Mouse (Mus musculus) megakaryocyte-erythroid progenitor cell, adult 5-6 weeks (primary cell): ENCODE results near the gene Alox12e. TPM values are rescaled to one million over a fixed set of nuclear protein-coding genes. Genes with fewer than 3 reads are reported as not detected.

Experiments
- ATAC-seq: replicated peaks from 2 replicates; pipeline ENCODE4 v1.8.0; 2016; ENCODE audit warnings: mild to moderate bottlenecking, inconsistent platforms; ENCODE audit not compliant: severe bottlenecking, poor library complexity, low FRiP score, low TSS enrichment
- total RNA-seq, 2 experiments: library from RNA; stranded (forward) in 1 of 2; stranded (reverse) in 1 of 2; fragments of 200-1000, 215-1000 nt in 1 of 2; fragments of >200 nt in 1 of 2; fragmentation: Nextera tagmentation in 1 of 2; gene quantifications; 2 replicates each; pipeline ENCODE4 v1.2.3; 2014 to 2017

Alox12e gene
- total RNA-seq, 2 experiments from 2014 or later: not detected

GRCm38 (mm10) chr11:70289236-70289635 lies 33.2 kb downstream of the Alox12e start:
- ATAC-seq: no peak

GRCm38 (mm10) chr11:70288102-70288501 lies 34.3 kb downstream of the Alox12e start:
- ATAC-seq: no peak

- no peak for ATAC-seq
These were observed 36.7 kb downstream of the Alox12e start for GRCm38 (mm10) chr11:70285686-70286085.

- no peak for ATAC-seq
These were observed 37.7 kb downstream of the Alox12e start for GRCm38 (mm10) chr11:70284757-70285156.

- no peak for ATAC-seq
These were observed 38.8 kb downstream of the Alox12e start for GRCm38 (mm10) chr11:70283666-70284065.

- ATAC-seq: no peak
These were observed 42.0 kb downstream of the Alox12e start for GRCm38 (mm10) chr11:70280441-70280840.

GRCm38 (mm10) chr11:70278961-70279360 lies 43.5 kb downstream of the Alox12e start:
- ATAC-seq: no peak

- no peak for ATAC-seq
These were observed 50.8 kb downstream of the Alox12e start for GRCm38 (mm10) chr11:70271641-70272040.

GRCm38 (mm10) chr11:70266405-70266804 lies 56.0 kb downstream of the Alox12e start:
- no peak for ATAC-seq

- no peak for ATAC-seq
These were observed 56.6 kb downstream of the Alox12e start for GRCm38 (mm10) chr11:70265819-70266218.

Other genes starting within 250 kb of the Alox12e start
- not detected in 2 replicates for gene Asgr2, start 230.0 kb downstream of the Alox12e start, total RNA-seq (2014; fragmentation: Nextera tagmentation)
- gene Asgr2, start 230.0 kb downstream of the Alox12e start, total RNA-seq (2017): not detected in 2 replicates
- not detected in 2 replicates for gene Mgl2, start 192.3 kb downstream of the Alox12e start, total RNA-seq (2014; fragmentation: Nextera tagmentation)
- not detected in 2 replicates for gene Mgl2, start 192.3 kb downstream of the Alox12e start, total RNA-seq (2017)
- not detected in 2 replicates for gene Clec10a, start 166.4 kb downstream of the Alox12e start, total RNA-seq (2014; fragmentation: Nextera tagmentation)
- 0.75 TPM in 1 of 2 replicates, not detected in the other for gene Clec10a, start 166.4 kb downstream of the Alox12e start, total RNA-seq (2017)
- gene Slc16a11, start 109.9 kb downstream of the Alox12e start, total RNA-seq (2014; fragmentation: Nextera tagmentation): not detected in 2 replicates
- gene Slc16a11, start 109.9 kb downstream of the Alox12e start, total RNA-seq (2017): not detected in 2 replicates
- gene Slc16a13, start 101.6 kb downstream of the Alox12e start, total RNA-seq (2014; fragmentation: Nextera tagmentation): 2.4 and 3.1 TPM in 2 replicates
- 0.19 and 4.7 TPM in 2 replicates for gene Slc16a13, start 101.6 kb downstream of the Alox12e start, total RNA-seq (2017)
- gene Bcl6b, start 92.8 kb downstream of the Alox12e start, total RNA-seq (2014; fragmentation: Nextera tagmentation): 0.28 and 0.62 TPM in 2 replicates
- gene Bcl6b, start 92.8 kb downstream of the Alox12e start, total RNA-seq (2017): not detected in 2 replicates
- gene 0610010K14Rik, start 84.7 kb downstream of the Alox12e start, total RNA-seq (2014; fragmentation: Nextera tagmentation): 71.3 and 71.6 TPM in 2 replicates
- gene 0610010K14Rik, start 84.7 kb downstream of the Alox12e start, total RNA-seq (2017): 17.9 and 45.7 TPM in 2 replicates
- 5.4 and 9.6 TPM in 2 replicates for gene Gm21988, start 82.8 kb downstream of the Alox12e start, total RNA-seq (2014; fragmentation: Nextera tagmentation)
- 0.33 and 0.91 TPM in 2 replicates for gene Gm21988, start 82.8 kb downstream of the Alox12e start, total RNA-seq (2017)
- gene Rnasek, start 82.8 kb downstream of the Alox12e start, total RNA-seq (2014; fragmentation: Nextera tagmentation): 109 and 125 TPM in 2 replicates
- 19.7 and 27.5 TPM in 2 replicates for gene Rnasek, start 82.8 kb downstream of the Alox12e start, total RNA-seq (2017)
- 0.48 TPM in 1 of 2 replicates, not detected in the other for gene Alox12, start 67.3 kb downstream of the Alox12e start, total RNA-seq (2014; fragmentation: Nextera tagmentation)
- 0.11 and 0.42 TPM in 2 replicates for gene Alox12, start 67.3 kb downstream of the Alox12e start, total RNA-seq (2017)
- gene Alox15, start 29.4 kb upstream of the Alox12e start, total RNA-seq (2014; fragmentation: Nextera tagmentation): not detected in 2 replicates
- not detected in 2 replicates for gene Alox15, start 29.4 kb upstream of the Alox12e start, total RNA-seq (2017)
- gene Pelp1, start 87.4 kb upstream of the Alox12e start, total RNA-seq (2014; fragmentation: Nextera tagmentation): 44.4 and 55.9 TPM in 2 replicates
- gene Pelp1, start 87.4 kb upstream of the Alox12e start, total RNA-seq (2017): 10.0 and 12.9 TPM in 2 replicates
- 41.8 and 43.2 TPM in 2 replicates for gene Arrb2, start 110.0 kb upstream of the Alox12e start, total RNA-seq (2014; fragmentation: Nextera tagmentation)
- gene Arrb2, start 110.0 kb upstream of the Alox12e start, total RNA-seq (2017): 21.7 and 32.6 TPM in 2 replicates
- gene Med11, start 129.3 kb upstream of the Alox12e start, total RNA-seq (2014; fragmentation: Nextera tagmentation): 25.5 and 34.8 TPM in 2 replicates
- 38.6 and 46.5 TPM in 2 replicates for gene Med11, start 129.3 kb upstream of the Alox12e start, total RNA-seq (2017)
- gene Zmynd15, start 136.8 kb upstream of the Alox12e start, total RNA-seq (2014; fragmentation: Nextera tagmentation): 0.30 and 0.94 TPM in 2 replicates
- not detected in 2 replicates for gene Zmynd15, start 136.8 kb upstream of the Alox12e start, total RNA-seq (2017)
- 0.99 TPM in 1 of 2 replicates, not detected in the other for gene Cxcl16, start 137.4 kb upstream of the Alox12e start, total RNA-seq (2014; fragmentation: Nextera tagmentation)
- gene Cxcl16, start 137.4 kb upstream of the Alox12e start, total RNA-seq (2017): 0.08 TPM in 1 of 2 replicates, not detected in the other
- not detected in 2 replicates for gene Tm4sf5, start 182.6 kb upstream of the Alox12e start, total RNA-seq (2014; fragmentation: Nextera tagmentation)
- not detected in 2 replicates for gene Tm4sf5, start 182.6 kb upstream of the Alox12e start, total RNA-seq (2017)
- not detected in 2 replicates for gene Vmo1, start 192.0 kb upstream of the Alox12e start, total RNA-seq (2014; fragmentation: Nextera tagmentation)
- gene Vmo1, start 192.0 kb upstream of the Alox12e start, total RNA-seq (2017): not detected in 2 replicates
- gene Gltpd2, start 196.6 kb upstream of the Alox12e start, total RNA-seq (2014; fragmentation: Nextera tagmentation): not detected in 2 replicates
- not detected in 2 replicates for gene Gltpd2, start 196.6 kb upstream of the Alox12e start, total RNA-seq (2017)
- gene Psmb6, start 202.7 kb upstream of the Alox12e start, total RNA-seq (2014; fragmentation: Nextera tagmentation): 299 and 333 TPM in 2 replicates
- 225 and 305 TPM in 2 replicates for gene Psmb6, start 202.7 kb upstream of the Alox12e start, total RNA-seq (2017)
- not detected in 2 replicates for gene Gm40193, start 210.3 kb upstream of the Alox12e start, total RNA-seq (2014; fragmentation: Nextera tagmentation)
- not detected in 2 replicates for gene Gm40193, start 210.3 kb upstream of the Alox12e start, total RNA-seq (2017)
- gene Pld2, start 217.4 kb upstream of the Alox12e start, total RNA-seq (2014; fragmentation: Nextera tagmentation): not detected in 2 replicates
- 0.47 TPM in 1 of 2 replicates, not detected in the other for gene Pld2, start 217.4 kb upstream of the Alox12e start, total RNA-seq (2017)
- 44.7 and 61.0 TPM in 2 replicates for gene Mink1, start 240.3 kb upstream of the Alox12e start, total RNA-seq (2014; fragmentation: Nextera tagmentation)
- 18.2 and 19.8 TPM in 2 replicates for gene Mink1, start 240.3 kb upstream of the Alox12e start, total RNA-seq (2017)